Mouse (Mus musculus) embryonic fibroblast, embryonic 13.5 days (primary cell): ENCODE measurements at regions not wholly inside any gene's neighbourhood (a gene's known extent, or its start where the extent isn't known, plus 50 kb on each side); places are given as distances from the start of the nearest gene placed in this dataset.
"Not testable (repeated sequence)": the region's sequence is repeated elsewhere in the genome, so short reads cannot be mapped to it uniquely, and the experiment has no call there.

Experiments
- H3K27ac ChIP-seq: 2 replicates; pipeline ENCODE4 v1.5.1; 2012; ENCODE audit warnings: low read length, control low read depth, inconsistent platforms; ENCODE audit not compliant: insufficient read depth
- H3K4me1 ChIP-seq: 2 replicates; pipeline ENCODE4 v1.6.1; 2011; ENCODE audit warnings: low read length; ENCODE audit not compliant: control insufficient read depth, insufficient read depth
- H3K4me3 ChIP-seq: 2 replicates; pipeline ENCODE4 v1.5.1; 2011; ENCODE audit warnings: mild to moderate bottlenecking, control low read depth, low read length; ENCODE audit not compliant: insufficient read depth
- CTCF ChIP-seq: IDR thresholded peaks from 2 replicates; pipeline ENCODE4 v1.5.1; 2011; ENCODE audit warnings: mild to moderate bottlenecking, control low read depth, low read length, moderate library complexity, borderline replicate concordance; ENCODE audit not compliant: insufficient read depth
- POLR2A ChIP-seq: IDR thresholded peaks from 2 replicates; pipeline ENCODE4 v1.6.1; 2011; ENCODE audit warnings: low read depth, mild to moderate bottlenecking, control low read depth, low read length, moderate library complexity

DNA sequence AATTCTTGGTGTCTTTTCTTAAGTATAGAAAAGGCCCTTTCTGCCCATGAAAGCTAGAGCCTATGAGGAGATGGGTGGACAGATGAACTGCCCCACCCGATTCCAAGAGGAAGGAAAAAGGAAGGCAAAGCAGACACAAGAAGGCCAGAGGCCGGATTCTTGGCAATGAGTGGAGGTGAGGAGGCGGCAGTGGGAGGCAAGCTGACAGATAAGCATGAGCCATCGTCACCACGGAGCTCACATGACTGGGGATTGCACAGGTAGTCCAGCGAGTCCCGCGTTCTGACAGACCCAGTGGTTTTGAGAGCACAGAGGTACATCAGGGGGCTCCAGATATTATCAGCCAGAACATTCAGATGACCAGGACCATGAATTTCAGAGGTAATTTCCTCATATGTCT, 79.4 kb upstream of the Tcf12 start:
- no peak overlapping the region for H3K27ac ChIP-seq
- TF ChIP-seq POLR2A: no peak
- no peak for TF ChIP-seq CTCF
- no peak overlapping the region for H3K4me3 ChIP-seq
- peaks cover 9% of the 10 kb centered on the region for H3K4me1 ChIP-seq

DNA sequence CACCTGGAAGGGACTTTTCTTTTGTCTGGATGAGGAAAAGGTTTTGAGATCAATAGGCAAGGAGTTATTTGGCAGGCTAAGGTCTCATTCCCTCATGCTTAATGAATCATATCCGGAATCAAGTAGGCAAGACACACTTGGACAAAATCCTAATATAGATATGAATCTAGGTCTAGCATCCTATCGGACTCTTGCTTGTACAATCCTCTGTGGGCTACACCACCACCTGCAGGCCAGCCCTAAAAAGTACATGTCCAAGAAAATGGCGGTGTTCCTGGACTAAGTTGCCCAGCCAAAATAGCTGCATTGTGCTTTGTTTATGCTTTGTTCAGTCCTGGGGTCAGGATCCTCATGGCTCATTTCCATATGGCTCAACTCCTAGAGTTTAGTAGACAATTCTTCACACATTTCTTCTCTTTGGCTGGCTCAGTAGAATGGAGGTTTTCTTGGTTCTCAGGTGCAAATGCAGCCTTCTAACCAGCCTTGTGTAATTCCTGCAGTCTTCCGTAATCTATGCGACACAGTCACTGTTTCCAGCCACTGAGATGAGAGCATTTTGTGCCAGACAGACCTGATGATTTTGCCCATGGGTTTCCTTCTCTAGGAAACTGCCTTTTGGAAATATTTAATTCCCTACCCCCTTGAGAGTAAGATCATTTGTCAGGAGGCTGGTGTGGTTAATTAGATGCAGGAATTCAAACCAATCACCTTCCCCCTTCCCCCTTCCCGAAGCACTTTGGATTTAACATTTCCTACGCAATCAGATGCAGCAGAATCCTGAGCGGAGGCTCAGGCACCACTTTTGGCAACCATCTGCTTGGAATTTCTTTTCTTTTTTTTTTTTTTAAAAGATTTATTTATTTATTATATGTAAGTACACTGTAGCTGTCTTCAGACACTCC, 80.6 kb upstream of the Tcf12 start:
- Histone ChIP-seq H3K4me1 (peaks cover 9% of the 10 kb centered on the region), H3K4me3 (no peak overlapping the region), H3K27ac (peak overlapping the region; percentile 20; the same call in 1 of the 2 replicates)
- TF ChIP-seq POLR2A (no peak), CTCF (peak; percentile 49; the same call in 1 of the 2 replicates)

DNA sequence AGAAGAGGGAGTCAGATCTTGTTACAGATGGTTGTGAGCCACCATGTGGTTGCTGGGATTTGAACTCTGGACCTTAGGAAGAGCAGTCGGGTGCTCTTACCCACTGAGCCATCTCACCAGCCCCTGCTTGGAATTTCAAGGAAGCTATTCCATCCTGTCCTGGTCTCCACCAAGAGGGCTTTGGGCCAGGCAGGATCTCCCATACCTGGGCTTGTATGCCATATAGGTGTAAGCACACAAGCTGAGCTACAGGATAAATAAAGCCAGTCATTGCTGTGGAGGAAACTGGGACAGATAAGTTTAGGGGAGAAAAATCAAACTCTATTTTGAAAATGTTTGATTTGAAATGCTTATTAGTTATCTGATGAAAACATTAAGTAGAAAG, 81.3 kb upstream of the Tcf12 start:
- not testable (repeated sequence) for H3K27ac ChIP-seq, H3K4me3 ChIP-seq
- peaks cover 11% of the 10 kb centered on the region for H3K4me1 ChIP-seq

DNA sequence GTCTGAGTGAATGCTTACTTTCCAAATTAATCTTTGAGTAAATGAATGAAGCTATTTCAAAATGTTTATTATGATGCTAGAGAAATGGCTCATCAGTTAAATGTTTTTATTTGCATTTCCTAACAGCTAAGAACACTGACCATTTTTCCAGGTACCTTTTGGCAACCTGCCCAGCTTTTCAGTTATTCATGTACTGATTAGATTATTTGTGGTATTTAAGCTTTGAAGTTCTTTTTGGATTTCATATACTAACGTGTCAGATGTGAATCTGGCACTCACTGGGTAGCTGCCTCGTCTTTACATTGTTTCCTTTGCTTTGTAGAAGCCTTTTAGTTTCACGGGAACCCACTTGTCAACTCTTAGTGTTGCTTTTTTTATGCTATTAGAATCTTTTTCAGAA, 79.3 kb upstream of the Zfp280d start:
- no peak overlapping the region for H3K4me3 ChIP-seq
- no peak for TF ChIP-seq POLR2A
- TF ChIP-seq CTCF: no peak
- peaks cover 11% of the 10 kb centered on the region for H3K4me1 ChIP-seq
- H3K27ac ChIP-seq: no peak overlapping the region

DNA sequence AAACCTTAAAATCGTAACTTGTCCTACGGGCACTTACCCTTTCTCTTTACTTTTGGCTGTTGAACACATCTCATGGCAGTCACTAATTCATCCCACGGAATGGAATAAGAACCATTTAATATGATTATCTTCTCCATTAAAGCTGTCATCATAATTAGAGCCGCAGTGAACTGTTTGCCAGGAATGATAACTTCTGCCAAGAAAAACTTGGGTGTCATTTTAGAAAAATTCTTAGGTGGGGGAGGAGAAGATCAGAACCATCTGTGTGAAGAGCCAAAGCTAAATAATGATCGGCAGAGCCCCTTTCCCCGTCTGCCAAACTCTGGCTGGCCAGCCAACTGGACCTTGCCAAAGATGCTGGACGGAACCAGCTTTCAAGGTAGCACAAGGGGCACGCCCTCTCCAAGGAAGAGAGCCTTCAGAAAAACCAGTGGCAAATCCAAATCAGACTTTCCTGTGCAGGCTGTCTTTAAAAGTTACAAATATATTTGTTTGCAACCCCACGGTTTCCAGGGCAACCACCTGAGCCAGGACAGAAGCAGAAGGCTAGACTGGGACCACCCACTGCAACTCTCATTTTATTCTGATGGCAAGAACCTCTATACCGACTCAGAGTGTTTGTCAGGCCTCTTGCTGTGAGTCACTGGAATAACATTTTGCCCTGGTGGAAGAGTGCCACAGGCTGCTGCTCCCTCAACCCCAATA, 77.9 kb upstream of the Zfp280d start:
- Histone ChIP-seq H3K4me1 (peaks cover 6% of the 10 kb centered on the region), H3K27ac (peak overlapping the region; percentile 90), H3K4me3 (no peak overlapping the region)
- TF ChIP-seq POLR2A (no peak), CTCF (no peak)

DNA sequence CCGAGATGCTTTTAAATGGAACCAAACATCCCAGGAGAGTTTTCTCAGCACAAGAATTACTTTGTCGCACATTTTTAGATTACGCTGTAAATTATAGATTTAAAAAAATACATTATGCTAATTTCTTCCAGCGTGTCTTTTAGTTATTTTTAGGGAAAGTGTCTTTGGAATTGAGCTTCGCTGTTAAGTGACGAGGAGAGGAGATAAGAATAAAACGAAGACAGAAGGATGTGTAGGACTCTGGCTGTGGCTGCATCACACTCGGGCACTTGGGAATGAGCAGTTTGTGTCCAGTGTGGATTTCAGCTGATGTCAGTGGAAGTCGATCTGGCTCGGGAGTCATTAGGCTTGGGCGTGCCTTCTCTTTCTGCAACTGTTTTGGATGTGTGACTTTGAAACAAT, 77.3 kb upstream of the Zfp280d start:
- Histone ChIP-seq H3K27ac (peak overlapping the region; percentile 90), H3K4me3 (no peak overlapping the region), H3K4me1 (peaks cover 4% of the 10 kb centered on the region)
- no peak for TF ChIP-seq POLR2A
- no peak for TF ChIP-seq CTCF

DNA sequence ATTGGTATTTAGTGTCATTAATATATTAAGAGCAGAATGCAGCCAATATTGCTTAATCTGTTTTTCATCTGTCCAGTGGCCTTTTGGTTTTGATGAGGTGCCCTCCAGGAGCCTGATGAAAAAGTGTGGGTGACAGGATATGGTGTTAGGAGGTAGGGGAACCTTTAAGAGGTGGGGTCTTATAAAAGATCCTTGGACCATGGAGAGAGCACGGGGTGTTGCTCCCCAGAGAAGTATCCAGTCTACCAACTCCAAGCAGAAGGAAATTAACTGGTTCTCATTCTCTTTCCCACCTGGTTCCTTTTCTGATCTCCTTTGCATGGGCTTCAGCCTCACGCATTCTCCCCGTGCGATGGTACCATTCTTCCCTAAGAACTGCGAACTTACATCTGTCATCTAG, 75.7 kb upstream of the Zfp280d start:
- H3K4me3 ChIP-seq: no peak overlapping the region
- TF ChIP-seq POLR2A (no peak), CTCF (no peak)
- peaks cover 2% of the 10 kb centered on the region; the same call in 1 of the 2 replicates for H3K4me1 ChIP-seq
- no peak overlapping the region for H3K27ac ChIP-seq

DNA sequence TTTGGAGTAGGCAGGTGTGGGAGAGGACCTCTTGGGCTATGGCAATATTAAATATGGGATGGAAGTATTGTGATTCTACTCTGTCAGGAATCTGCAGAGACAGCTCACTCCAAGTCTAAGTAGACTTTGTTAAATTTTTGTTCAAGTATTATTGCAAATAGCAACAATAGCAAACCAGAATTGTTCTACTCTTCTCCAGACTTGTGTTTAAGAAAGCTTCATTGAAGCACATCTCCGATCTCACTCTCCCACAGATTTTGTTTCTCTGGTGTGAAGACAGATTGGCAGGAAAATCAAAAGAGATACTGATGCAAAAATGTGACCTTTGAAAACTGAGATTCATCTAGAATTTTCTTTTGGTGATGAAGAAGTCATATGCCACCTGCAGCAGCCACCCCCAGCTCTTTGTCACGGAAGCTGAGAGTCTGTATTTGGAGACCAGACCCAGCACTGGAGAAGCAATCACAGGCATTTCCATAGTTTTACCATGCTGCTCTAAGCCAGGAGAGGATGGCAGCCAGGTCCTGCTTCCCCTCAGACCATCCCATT, 70.2 kb upstream of the Zfp280d start:
- H3K4me3 ChIP-seq: no peak overlapping the region

DNA sequence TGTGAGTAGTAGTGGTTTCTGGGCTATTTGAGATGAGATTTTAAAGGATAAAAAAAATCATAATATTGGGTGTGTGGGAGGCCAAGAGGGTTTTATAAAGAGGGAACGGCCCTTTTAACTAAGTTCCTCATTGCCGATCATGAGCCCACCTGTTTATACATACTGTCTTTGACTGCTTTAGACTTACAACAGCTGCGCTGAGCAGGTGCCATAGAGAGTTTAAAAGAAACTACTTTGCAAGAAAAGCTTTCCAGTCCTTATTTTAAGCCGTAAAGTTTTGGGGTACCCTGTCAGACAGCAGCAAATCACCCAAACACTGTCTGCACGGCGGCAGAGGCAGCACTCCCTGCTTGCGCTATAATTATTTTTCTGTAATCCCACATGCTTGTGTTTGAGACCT, 68.8 kb upstream of the Zfp280d start:
- H3K4me1 ChIP-seq: no peaks in the 10 kb centered on the region; the same call in 1 of the 2 replicates
- no peak for TF ChIP-seq POLR2A
- TF ChIP-seq CTCF: no peak
- no peak overlapping the region for H3K4me3 ChIP-seq
- no peak overlapping the region for H3K27ac ChIP-seq

More for the DNA sequence above, 70.2 kb upstream of the Zfp280d start:
- no peak overlapping the region for H3K27ac ChIP-seq
- no peaks in the 10 kb centered on the region; the same call in 1 of the 2 replicates for H3K4me1 ChIP-seq
- TF ChIP-seq POLR2A (no peak), CTCF (no peak)

DNA sequence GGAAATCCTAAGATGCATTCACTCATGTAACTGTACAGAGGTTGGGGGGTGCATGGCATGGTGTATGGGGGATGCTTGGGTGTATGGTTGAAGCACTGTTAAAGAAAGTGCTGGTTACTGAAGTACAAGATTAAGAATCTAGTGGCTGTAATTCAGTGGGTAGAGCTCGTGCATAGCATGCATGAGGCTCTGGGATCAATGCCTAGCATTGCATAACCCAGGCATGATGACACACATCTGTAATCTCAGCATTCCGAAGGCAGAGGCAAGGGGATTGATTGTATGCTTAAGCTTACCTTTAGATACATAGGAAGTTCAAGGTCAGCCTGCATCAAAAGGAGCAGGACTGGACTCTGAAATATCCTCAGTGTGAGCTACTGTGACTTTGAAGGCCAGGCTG, 67.7 kb upstream of the Zfp280d start:
- Histone ChIP-seq H3K27ac (no peak overlapping the region), H3K4me3 (no peak overlapping the region), H3K4me1 (no peaks in the 10 kb centered on the region; the same call in 1 of the 2 replicates)
- TF ChIP-seq POLR2A (no peak), CTCF (no peak)

DNA sequence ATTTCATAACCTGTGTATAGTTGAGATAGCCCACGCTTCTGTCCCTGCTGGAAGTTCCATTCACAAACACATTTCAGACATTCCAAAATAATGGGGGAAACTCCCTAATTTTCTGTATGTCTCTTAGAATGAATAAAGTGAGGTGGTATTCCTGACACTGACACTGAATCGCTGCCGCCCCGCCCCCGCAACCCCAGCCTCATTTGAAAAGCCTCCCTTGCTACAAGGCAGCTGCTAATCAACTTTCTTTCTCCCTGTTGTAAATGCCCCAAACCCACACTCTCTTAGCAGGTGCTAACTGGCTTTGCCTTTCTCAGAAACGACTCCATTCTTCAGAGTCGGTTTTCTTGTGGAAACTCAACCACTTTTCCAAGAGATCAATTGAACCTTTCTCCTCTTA, 66.4 kb upstream of the Zfp280d start:
- Histone ChIP-seq H3K27ac (no peak overlapping the region), H3K4me3 (no peak overlapping the region), H3K4me1 (no peaks in the 10 kb centered on the region)
- TF ChIP-seq POLR2A (no peak), CTCF (no peak)
